Mouse (Mus musculus) heart, postnatal 36 days (tissue): ENCODE data around the gene Khdc1c. TPM values are rescaled to one million over a fixed set of nuclear protein-coding genes. Genes with fewer than 3 reads are reported as not detected.

Experiments
- total RNA-seq, 2 experiments: library from RNA; stranded (reverse); gene quantifications; 2 replicates each; pipeline ENCODE4 v1.2.3; 2021

The Khdc1c gene
- total RNA-seq, 2 experiments from 2014 or later = not detected

Other genes starting within 250 kb of the Khdc1c start
- gene Tmem14a, start 149.8 kb upstream of the Khdc1c start, total RNA-seq = 1 to 10 TPM; 1.5 to 3.2 TPM
- 10 to 100 TPM in 1 of 2 experiments, 1 to 10 TPM in 1; 9.1 to 11.5 TPM for gene Gsta3, start 127.7 kb upstream of the Khdc1c start, total RNA-seq
- not detected for gene Khdc1a, start 18.7 kb upstream of the Khdc1c start, total RNA-seq
- not detected for gene Khdc1b, start 15.2 kb downstream of the Khdc1c start, total RNA-seq